Comparison of ENCODE assay signal across 8 mouse cellular contexts in genomic region chr11:70524782-70525181, GRCm38 (mm10). TPM values are rescaled to one million over a fixed set of nuclear protein-coding genes. Genes with fewer than 3 reads are reported as not detected.
DNase-seq lines count a peak whose midpoint lies in the region; ATAC-seq and TF ChIP-seq lines count a peak whose summit lies in the region.

No protein-coding gene starts in this region.

- H3K27ac ChIP-seq in kidney, postnatal 0 days: no peak overlapping the region
- no peak overlapping the region for H3K27ac ChIP-seq in embryonic facial prominence, embryonic 13.5 days
- no peak overlapping the region for H3K27ac ChIP-seq in intestine, embryonic 16.5 days (ENCODE audit: low read length)
- H3K27ac ChIP-seq in midbrain, postnatal 0 days (ENCODE audit: low read depth, low read length): no peak overlapping the region

- no peak for DNase-seq in kidney, postnatal 0 days (ENCODE audit: low spot score)
- DNase-seq in kidney, adult 11 months: no peak
- no peak for DNase-seq in midbrain, postnatal 0 days (ENCODE audit: low spot score)
- no peak for DNase-seq in urinary bladder, adult 2 months (ENCODE audit: low spot score)
- no peak for DNase-seq in cerebellum, postnatal 36 days
- no peak for DNase-seq in right cerebral cortex, adult 18-20 months

- TF ChIP-seq CTCF in kidney, postnatal 0 days (IDR thresholded peaks at IDR 0.05; ENCODE audit: low read depth): no peak
- TF ChIP-seq CTCF in midbrain, postnatal 0 days (IDR thresholded peaks at IDR 0.05): no peak

- H3K36me3 ChIP-seq in kidney, postnatal 0 days (ENCODE audit: insufficient read depth, low read length): peaks cover 23% of the 10 kb centered on the region
- peaks cover 33% of the 10 kb centered on the region for H3K36me3 ChIP-seq in embryonic facial prominence, embryonic 13.5 days
- 0 out of 2 replicates have a peak, but pooled peaks cover 4% of the 10 kb centered on the region for H3K36me3 ChIP-seq in intestine, embryonic 16.5 days (ENCODE audit: control insufficient read depth, insufficient read depth, low read length)
- H3K36me3 ChIP-seq in midbrain, postnatal 0 days (ENCODE audit: insufficient read depth, low read length): peaks cover 22% of the 10 kb centered on the region

- 7% methylated on average over 8 of the region's 8 CpGs for WGBS in kidney, postnatal 0 days
- 5% methylated on average over 8 of the region's 8 CpGs for WGBS in embryonic facial prominence, embryonic 13.5 days
- 5% methylated on average over 8 of the region's 8 CpGs for WGBS in intestine, embryonic 16.5 days
- WGBS in midbrain, postnatal 0 days: 7% methylated on average over 8 of the region's 8 CpGs

- no peaks in the 10 kb centered on the region for H3K27me3 ChIP-seq in kidney, postnatal 0 days (ENCODE audit: insufficient read depth, low read length)
- peaks cover 9% of the 10 kb centered on the region for H3K27me3 ChIP-seq in embryonic facial prominence, embryonic 13.5 days
- no peaks in the 10 kb centered on the region for H3K27me3 ChIP-seq in intestine, embryonic 16.5 days (replicated peaks; ENCODE audit: control insufficient read depth, insufficient read depth, low read length)
- H3K27me3 ChIP-seq in midbrain, postnatal 0 days (ENCODE audit: insufficient read depth, low read length): no peaks in the 10 kb centered on the region

- H3K4me2 ChIP-seq in kidney, postnatal 0 days (ENCODE audit: low read length): peak overlapping the region; percentile 48
- peak overlapping the region; percentile 56 for H3K4me2 ChIP-seq in embryonic facial prominence, embryonic 13.5 days
- peak overlapping the region; percentile 57 for H3K4me2 ChIP-seq in intestine, embryonic 16.5 days (ENCODE audit: low read depth, low read length)
- peak overlapping the region; percentile 69 for H3K4me2 ChIP-seq in midbrain, postnatal 0 days (ENCODE audit: low read depth, low read length, poor library complexity, severe bottlenecking)

- peak overlapping the region; percentile 31; the same call in 1 of the 2 replicates for H3K9ac ChIP-seq in kidney, postnatal 0 days (ENCODE audit: low read depth, low read length)
- peak overlapping the region; percentile 59 for H3K9ac ChIP-seq in embryonic facial prominence, embryonic 13.5 days
- H3K9ac ChIP-seq in intestine, embryonic 16.5 days (ENCODE audit: low read depth, low read length): 0 out of 2 replicates have a peak overlapping the region, but pooled peaks have one; percentile 45
- no peak overlapping the region for H3K9ac ChIP-seq in midbrain, postnatal 0 days (replicated peaks; ENCODE audit: low read length, poor library complexity, severe bottlenecking)

- peak overlapping the region; percentile 77 for H3K4me3 ChIP-seq in kidney, postnatal 0 days (replicated peaks; ENCODE audit: low read depth, low read length)
- H3K4me3 ChIP-seq in embryonic facial prominence, embryonic 13.5 days: peak overlapping the region; percentile 70
- peak overlapping the region; percentile 73 for H3K4me3 ChIP-seq in intestine, embryonic 16.5 days (ENCODE audit: low read length)
- peak overlapping the region; percentile 62 for H3K4me3 ChIP-seq in midbrain, postnatal 0 days (ENCODE audit: low read depth, low read length)

- H3K4me1 ChIP-seq in kidney, postnatal 0 days (replicated peaks; ENCODE audit: insufficient read depth, low read length): peaks cover 5% of the 10 kb centered on the region; the same call in 1 of the 2 replicates
- H3K4me1 ChIP-seq in embryonic facial prominence, embryonic 13.5 days: peaks cover 20% of the 10 kb centered on the region
- peaks cover 16% of the 10 kb centered on the region for H3K4me1 ChIP-seq in intestine, embryonic 16.5 days (ENCODE audit: control insufficient read depth, insufficient read depth, low read length)
- 0 out of 2 replicates have a peak, but pooled peaks cover 4% of the 10 kb centered on the region for H3K4me1 ChIP-seq in midbrain, postnatal 0 days (ENCODE audit: insufficient read depth, low read length)

- ATAC-seq in kidney, postnatal 0 days (replicated peaks; ENCODE audit: low FRiP score, low read depth): no peak
- no peak for ATAC-seq in embryonic facial prominence, embryonic 13.5 days (ENCODE audit: insufficient number of reproducible peaks, insufficient read depth, low FRiP score, low TSS enrichment, low read depth)
- peak; percentile 44 for ATAC-seq in intestine, embryonic 16.5 days
- ATAC-seq in midbrain, postnatal 0 days (ENCODE audit: low FRiP score): peak; percentile 7; the same call in 1 of the 2 replicates

- H3K9me3 ChIP-seq in kidney, postnatal 0 days (replicated peaks; ENCODE audit: low read length): no peaks in the 10 kb centered on the region
- H3K9me3 ChIP-seq in embryonic facial prominence, embryonic 13.5 days: no peaks in the 10 kb centered on the region
- H3K9me3 ChIP-seq in intestine, embryonic 16.5 days (ENCODE audit: control insufficient read depth, low read length): no peaks in the 10 kb centered on the region
- no peaks in the 10 kb centered on the region for H3K9me3 ChIP-seq in midbrain, postnatal 0 days (ENCODE audit: low read length)

RNA-seq across cellular contexts. Expression of gene Psmb6, which starts 0.4 kb away (rescaled TPM):
- 686 and 703 TPM in 2 replicates for polyA plus RNA-seq in kidney, postnatal 0 days (2015; fragmentation: Nextera tagmentation; extraction: Ambion mirVana)
- 837 and 839 TPM in 2 replicates for polyA plus RNA-seq in embryonic facial prominence, embryonic 13.5 days (2015; fragmentation: Nextera tagmentation; extraction: Ambion mirVana)
- polyA plus RNA-seq in intestine, embryonic 16.5 days (2015; fragmentation: Nextera tagmentation; extraction: Ambion mirVana): 626 and 669 TPM in 2 replicates
- 455 and 493 TPM in 2 replicates for total RNA-seq in midbrain, postnatal 0 days (2014; rRNA removed)
- polyA plus RNA-seq in midbrain, postnatal 0 days (2015; fragmentation: Nextera tagmentation; extraction: Ambion mirVana): 818 and 874 TPM in 2 replicates
- polyA plus RNA-seq in urinary bladder, adult 2 months (2012; rRNA removed): 249 and 294 TPM in 2 replicates

RNA-seq across cellular contexts. Expression of gene Gltpd2, which starts 5.8 kb away (rescaled TPM):
- polyA plus RNA-seq in kidney, postnatal 0 days (2015; fragmentation: Nextera tagmentation; extraction: Ambion mirVana): 0.56 and 0.87 TPM in 2 replicates
- 0.45 TPM in 1 of 2 replicates, not detected in the other for polyA plus RNA-seq in embryonic facial prominence, embryonic 13.5 days (2015; fragmentation: Nextera tagmentation; extraction: Ambion mirVana)
- polyA plus RNA-seq in intestine, embryonic 16.5 days (2015; fragmentation: Nextera tagmentation; extraction: Ambion mirVana): 1.9 and 2.0 TPM in 2 replicates
- not detected in 2 replicates for total RNA-seq in midbrain, postnatal 0 days (2014; rRNA removed)
- 0.21 and 0.25 TPM in 2 replicates for polyA plus RNA-seq in midbrain, postnatal 0 days (2015; fragmentation: Nextera tagmentation; extraction: Ambion mirVana)
- polyA plus RNA-seq in urinary bladder, adult 2 months (2012; rRNA removed): 0.14 and 0.15 TPM in 2 replicates

RNA-seq across cellular contexts. Expression of gene Gm40193, which starts 8.0 kb away (rescaled TPM):
- not detected in 2 replicates for polyA plus RNA-seq in kidney, postnatal 0 days (2015; fragmentation: Nextera tagmentation; extraction: Ambion mirVana)
- not detected in 2 replicates for polyA plus RNA-seq in embryonic facial prominence, embryonic 13.5 days (2015; fragmentation: Nextera tagmentation; extraction: Ambion mirVana)
- not detected in 2 replicates for polyA plus RNA-seq in intestine, embryonic 16.5 days (2015; fragmentation: Nextera tagmentation; extraction: Ambion mirVana)
- not detected in 2 replicates for total RNA-seq in midbrain, postnatal 0 days (2014; rRNA removed)
- polyA plus RNA-seq in midbrain, postnatal 0 days (2015; fragmentation: Nextera tagmentation; extraction: Ambion mirVana): not detected in 2 replicates
- polyA plus RNA-seq in urinary bladder, adult 2 months (2012; rRNA removed): not detected in 2 replicates

RNA-seq across cellular contexts. Expression of gene Vmo1, which starts 10.4 kb away (rescaled TPM):
- polyA plus RNA-seq in kidney, postnatal 0 days (2015; fragmentation: Nextera tagmentation; extraction: Ambion mirVana): 0.57 and 0.66 TPM in 2 replicates
- 0.56 TPM in 1 of 2 replicates, not detected in the other for polyA plus RNA-seq in embryonic facial prominence, embryonic 13.5 days (2015; fragmentation: Nextera tagmentation; extraction: Ambion mirVana)
- 0.28 and 0.71 TPM in 2 replicates for polyA plus RNA-seq in intestine, embryonic 16.5 days (2015; fragmentation: Nextera tagmentation; extraction: Ambion mirVana)
- total RNA-seq in midbrain, postnatal 0 days (2014; rRNA removed): not detected in 2 replicates
- polyA plus RNA-seq in midbrain, postnatal 0 days (2015; fragmentation: Nextera tagmentation; extraction: Ambion mirVana): 0.53 and 0.65 TPM in 2 replicates
- 0.43 and 0.72 TPM in 2 replicates for polyA plus RNA-seq in urinary bladder, adult 2 months (2012; rRNA removed)

RNA-seq across cellular contexts. Expression of gene Pld2, which starts 15.1 kb away (rescaled TPM):
- 6.7 and 7.2 TPM in 2 replicates for polyA plus RNA-seq in kidney, postnatal 0 days (2015; fragmentation: Nextera tagmentation; extraction: Ambion mirVana)
- 5.3 and 6.5 TPM in 2 replicates for polyA plus RNA-seq in embryonic facial prominence, embryonic 13.5 days (2015; fragmentation: Nextera tagmentation; extraction: Ambion mirVana)
- polyA plus RNA-seq in intestine, embryonic 16.5 days (2015; fragmentation: Nextera tagmentation; extraction: Ambion mirVana): 9.3 and 10.0 TPM in 2 replicates
- 46.8 and 71.5 TPM in 2 replicates for total RNA-seq in midbrain, postnatal 0 days (2014; rRNA removed)
- 18.0 and 19.4 TPM in 2 replicates for polyA plus RNA-seq in midbrain, postnatal 0 days (2015; fragmentation: Nextera tagmentation; extraction: Ambion mirVana)
- polyA plus RNA-seq in urinary bladder, adult 2 months (2012; rRNA removed): 33.6 and 38.7 TPM in 2 replicates

Comparison
In these comparisons a context has a peak if more than half of its experiments do, and no peak if none do; other contexts are left out.
1. ATAC-seq: peak in intestine, embryonic 16.5 days (single experiment) and midbrain, postnatal 0 days (single experiment); none in kidney, postnatal 0 days (single experiment) and embryonic facial prominence, embryonic 13.5 days (single experiment).
2. Peak in every context shown above with its lines, with median percentiles within 50 percentile points of each other: H3K4me2 ChIP-seq and H3K4me3 ChIP-seq.